Mouse (Mus musculus) MEL (cell line): ENCODE measurements around the gene Wdr31.

Experiments
- CTCF ChIP-seq, 3 experiments: IDR thresholded peaks in 2 of 3; conservative IDR thresholded peaks in 1 of 3; 2 replicates each; pipeline ENCODE4 v1.5.1; 2011 to 2012; ENCODE audit warnings: low read length in 3 of 3, low read depth in 2 of 3, mild to moderate bottlenecking in 2 of 3, improper control_type of control experiment in 1 of 3, inconsistent platforms in 1 of 3, mixed read lengths in 1 of 3, moderate library complexity in 1 of 3; ENCODE audit not compliant: control insufficient read depth in 1 of 3, insufficient read depth in 1 of 3, poor library complexity in 1 of 3, severe bottlenecking in 1 of 3
- KAT2A ChIP-seq: conservative IDR thresholded peaks from 2 replicates; pipeline ENCODE4 v1.6.1; 2012; ENCODE audit warnings: low read depth, low read length, improper control_type of control experiment, inconsistent platforms

DNA sequence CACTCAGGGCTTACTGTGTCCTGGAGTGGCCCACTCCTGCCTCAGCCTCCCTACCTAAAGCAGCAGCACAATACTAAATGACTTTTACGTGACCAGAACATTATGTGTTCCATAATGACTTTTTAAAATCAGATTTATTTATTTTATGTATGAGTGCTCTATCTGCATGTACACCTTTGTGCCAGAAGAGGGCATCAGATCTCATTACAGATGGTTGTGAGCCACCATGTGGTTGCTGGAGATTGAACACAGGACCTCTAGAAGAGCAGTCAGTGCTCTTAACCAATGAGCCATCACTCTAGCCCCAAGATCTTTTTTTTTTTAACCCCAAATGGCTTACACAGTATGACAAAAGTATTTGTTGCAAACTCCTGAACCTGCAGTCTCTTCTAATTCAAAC, 2.5 kb downstream of the Wdr31 start:
- TF ChIP-seq CTCF (IDR thresholded peaks at IDR 0.05 in 2 of 3, conservative IDR thresholded peaks at IDR 0.05 in 1 of 3; ENCODE audit: control insufficient read depth in 1 of 3, insufficient read depth in 1 of 3, low read depth in 2 of 3, low read length in 3 of 3, poor library complexity in 1 of 3, severe bottlenecking in 1 of 3) (peak; percentile 10 to 63 (median 17); a peak in 3 of 6 replicates), KAT2A (no peak)
